Mouse (Mus musculus) embryonic facial prominence, embryonic 10.5 days (tissue): Measurements from ENCODE around the gene Pde4b. TPM values are rescaled to one million over a fixed set of nuclear protein-coding genes. Genes with fewer than 3 reads are reported as not detected.

Source experiments
- DNase-seq: peaks from one replicate; pipeline ENCODE4 v3.0.0-alpha.2; 2017; ENCODE audit warnings: low spot score
- H3K27ac ChIP-seq: fragments of 300-500 bp; sonication (generic); replicated peaks from 2 replicates; pipeline ENCODE4 v1.5.1; 2016; ENCODE audit warnings: mild to moderate bottlenecking
- H3K27me3 ChIP-seq: fragments of 300-500 bp; sonication (generic); replicated peaks from 2 replicates; pipeline ENCODE4 v1.6.1; 2016; ENCODE audit warnings: low read depth, mild to moderate bottlenecking; ENCODE audit not compliant: poor library complexity, severe bottlenecking
- H3K36me3 ChIP-seq: fragments of 300-500 bp; sonication (generic); replicated peaks from 2 replicates; pipeline ENCODE4 v1.6.1; 2016; ENCODE audit warnings: mild to moderate bottlenecking, moderate library complexity
- H3K4me1 ChIP-seq: fragments of 300-500 bp; sonication (generic); 2 replicates; pipeline ENCODE4 v1.6.1; 2016
- H3K4me3 ChIP-seq: fragments of 300-500 bp; sonication (generic); 2 replicates; pipeline ENCODE4 v1.5.1; 2016; ENCODE audit warnings: mild to moderate bottlenecking, moderate library complexity
- H3K9me3 ChIP-seq: fragments of 300-500 bp; sonication (generic); 2 replicates; pipeline ENCODE4 v1.6.1; 2016; ENCODE audit warnings: mild to moderate bottlenecking
- WGBS: fragments of 180-500 bp; shearing (Covaris S2); methylation state at CpG from one replicate; pipeline ENCODE4 v1.1.7; 2016; 5-methylcytosine and 5-hydroxymethylcytosine counted together
- polyA plus RNA-seq: library from polyadenylated mRNA; unstranded; fragments of >200 nt; fragmentation: Nextera tagmentation; extraction: Ambion mirVana; gene quantifications from 2 replicates; pipeline ENCODE4 v1.2.1, GENCODE M21; 2016

The Pde4b gene
- polyA plus RNA-seq, 1 experiment from 2014 or later = 8.2 TPM

GRCm38 (mm10) chr4:102531729-102532128, 444.4 kb downstream of the Pde4b start:
- no peak for DNase-seq
- Histone ChIP-seq H3K36me3 (no peaks in the 10 kb centered on the region), H3K4me3 (no peak overlapping the region), H3K27ac (no peak overlapping the region), H3K27me3 (no peaks in the 10 kb centered on the region), H3K9me3 (no peaks in the 10 kb centered on the region), H3K4me1 (peaks cover 5% of the 10 kb centered on the region; the same call in 1 of the 2 replicates)
- 61% methylated on average over 4 of the region's 4 CpGs for whole genome bisulfite sequencing

GRCm38 (mm10) chr4:102533183-102534048, 446.1 kb downstream of the Pde4b start:
- no peaks in the 10 kb centered on the region for H3K27me3 ChIP-seq
- no peaks in the 10 kb centered on the region for H3K9me3 ChIP-seq
- H3K36me3 ChIP-seq = no peaks in the 10 kb centered on the region
- no peak overlapping the region for H3K27ac ChIP-seq
- DNase-seq = no peak
- no peaks in the 10 kb centered on the region for H3K4me1 ChIP-seq
- no peak overlapping the region for H3K4me3 ChIP-seq
- 75% methylated on average over 8 of the region's 8 CpGs for WGBS

- no peak overlapping the region for H3K27ac ChIP-seq
- no peaks in the 10 kb centered on the region for H3K4me1 ChIP-seq
- no peak for DNase-seq
- H3K36me3 ChIP-seq = no peaks in the 10 kb centered on the region
- H3K27me3 ChIP-seq = no peaks in the 10 kb centered on the region
- H3K9me3 ChIP-seq = no peaks in the 10 kb centered on the region
- WGBS = 64% methylated on average over 5 of the region's 5 CpGs
- H3K4me3 ChIP-seq = no peak overlapping the region
These were observed 446.8 kb downstream of the Pde4b start for GRCm38 (mm10) chr4:102534049-102534730.

GRCm38 (mm10) chr4:102535886-102536285, 448.5 kb downstream of the Pde4b start:
- no peaks in the 10 kb centered on the region for H3K36me3 ChIP-seq
- WGBS = 69% methylated on average over 3 of the region's 3 CpGs
- H3K27me3 ChIP-seq = no peaks in the 10 kb centered on the region
- no peak overlapping the region for H3K4me3 ChIP-seq
- no peak for DNase-seq
- H3K4me1 ChIP-seq = no peaks in the 10 kb centered on the region
- no peak overlapping the region for H3K27ac ChIP-seq
- H3K9me3 ChIP-seq = no peaks in the 10 kb centered on the region

- H3K27me3 ChIP-seq = no peaks in the 10 kb centered on the region
- no peak for DNase-seq
- no peaks in the 10 kb centered on the region for H3K9me3 ChIP-seq
- H3K4me1 ChIP-seq = no peaks in the 10 kb centered on the region
- no peaks in the 10 kb centered on the region for H3K36me3 ChIP-seq
- no peak overlapping the region for H3K4me3 ChIP-seq
- H3K27ac ChIP-seq = no peak overlapping the region
- WGBS = 86% methylated on average over 1 of the region's 1 CpGs
These were observed 450.9 kb downstream of the Pde4b start for GRCm38 (mm10) chr4:102538266-102538665.

GRCm38 (mm10) chr4:102538793-102539192, 451.4 kb downstream of the Pde4b start:
- Histone ChIP-seq H3K4me1 (no peaks in the 10 kb centered on the region), H3K9me3 (no peaks in the 10 kb centered on the region), H3K27me3 (no peaks in the 10 kb centered on the region), H3K4me3 (no peak overlapping the region), H3K27ac (no peak overlapping the region), H3K36me3 (no peaks in the 10 kb centered on the region)
- no peak for DNase-seq
- WGBS = 84% methylated on average over 2 of the region's 2 CpGs

- no peak overlapping the region for H3K27ac ChIP-seq
- DNase-seq = no peak
- H3K4me1 ChIP-seq = no peaks in the 10 kb centered on the region
- no peak overlapping the region for H3K4me3 ChIP-seq
- 89% methylated on average over 5 of the region's 5 CpGs for WGBS
- H3K36me3 ChIP-seq = no peaks in the 10 kb centered on the region
- H3K9me3 ChIP-seq = no peaks in the 10 kb centered on the region
- no peaks in the 10 kb centered on the region for H3K27me3 ChIP-seq
These were observed 452.3 kb downstream of the Pde4b start for GRCm38 (mm10) chr4:102539598-102540180.

- no peak overlapping the region for H3K27ac ChIP-seq
- H3K4me3 ChIP-seq = no peak overlapping the region
- H3K4me1 ChIP-seq = no peaks in the 10 kb centered on the region
- no peak for DNase-seq
- 90% methylated on average over 3 of the region's 3 CpGs for WGBS
- H3K9me3 ChIP-seq = no peaks in the 10 kb centered on the region
- H3K36me3 ChIP-seq = no peaks in the 10 kb centered on the region
- no peaks in the 10 kb centered on the region for H3K27me3 ChIP-seq
These were observed 455.6 kb downstream of the Pde4b start for GRCm38 (mm10) chr4:102542976-102543375.

- Histone ChIP-seq H3K4me1 (no peaks in the 10 kb centered on the region), H3K27ac (no peak overlapping the region), H3K36me3 (no peaks in the 10 kb centered on the region), H3K27me3 (no peaks in the 10 kb centered on the region), H3K9me3 (no peaks in the 10 kb centered on the region), H3K4me3 (no peak overlapping the region)
- no peak for DNase-seq
- WGBS = 85% methylated on average over 4 of the region's 4 CpGs
These were observed 457.9 kb downstream of the Pde4b start for GRCm38 (mm10) chr4:102545226-102545625.

- no peaks in the 10 kb centered on the region for H3K36me3 ChIP-seq
- no peaks in the 10 kb centered on the region for H3K9me3 ChIP-seq
- DNase-seq = no peak
- H3K4me1 ChIP-seq = peaks cover 5% of the 10 kb centered on the region; the same call in 1 of the 2 replicates
- 73% methylated on average over 7 of the region's 7 CpGs for WGBS
- H3K4me3 ChIP-seq = no peak overlapping the region
- H3K27me3 ChIP-seq = no peaks in the 10 kb centered on the region; the same call in 1 of the 2 replicates
- no peak overlapping the region for H3K27ac ChIP-seq
These were observed 468.2 kb downstream of the Pde4b start for GRCm38 (mm10) chr4:102555566-102555965.

GRCm38 (mm10) chr4:102557006-102557405, 469.7 kb downstream of the Pde4b start:
- no peak overlapping the region for H3K4me3 ChIP-seq
- H3K27ac ChIP-seq = no peak overlapping the region
- 0 out of 2 replicates have a peak, but pooled peaks cover under 1% of the 10 kb centered on the region for H3K4me1 ChIP-seq
- no peaks in the 10 kb centered on the region; the same call in 1 of the 2 replicates for H3K27me3 ChIP-seq
- H3K9me3 ChIP-seq = no peaks in the 10 kb centered on the region
- DNase-seq = no peak
- 75% methylated on average over 2 of the region's 2 CpGs for WGBS
- no peaks in the 10 kb centered on the region for H3K36me3 ChIP-seq

- Histone ChIP-seq H3K4me3 (no peak overlapping the region), H3K36me3 (no peaks in the 10 kb centered on the region), H3K9me3 (no peaks in the 10 kb centered on the region), H3K4me1 (no peaks in the 10 kb centered on the region), H3K27ac (no peak overlapping the region), H3K27me3 (no peaks in the 10 kb centered on the region; the same call in 1 of the 2 replicates)
- WGBS = 81% methylated on average over 9 of the region's 9 CpGs
- DNase-seq = no peak
These were observed 470.3 kb downstream of the Pde4b start for GRCm38 (mm10) chr4:102557508-102558220.
